Mouse (Mus musculus): ENCODE measurements around the gene Gimap1.

DNA sequence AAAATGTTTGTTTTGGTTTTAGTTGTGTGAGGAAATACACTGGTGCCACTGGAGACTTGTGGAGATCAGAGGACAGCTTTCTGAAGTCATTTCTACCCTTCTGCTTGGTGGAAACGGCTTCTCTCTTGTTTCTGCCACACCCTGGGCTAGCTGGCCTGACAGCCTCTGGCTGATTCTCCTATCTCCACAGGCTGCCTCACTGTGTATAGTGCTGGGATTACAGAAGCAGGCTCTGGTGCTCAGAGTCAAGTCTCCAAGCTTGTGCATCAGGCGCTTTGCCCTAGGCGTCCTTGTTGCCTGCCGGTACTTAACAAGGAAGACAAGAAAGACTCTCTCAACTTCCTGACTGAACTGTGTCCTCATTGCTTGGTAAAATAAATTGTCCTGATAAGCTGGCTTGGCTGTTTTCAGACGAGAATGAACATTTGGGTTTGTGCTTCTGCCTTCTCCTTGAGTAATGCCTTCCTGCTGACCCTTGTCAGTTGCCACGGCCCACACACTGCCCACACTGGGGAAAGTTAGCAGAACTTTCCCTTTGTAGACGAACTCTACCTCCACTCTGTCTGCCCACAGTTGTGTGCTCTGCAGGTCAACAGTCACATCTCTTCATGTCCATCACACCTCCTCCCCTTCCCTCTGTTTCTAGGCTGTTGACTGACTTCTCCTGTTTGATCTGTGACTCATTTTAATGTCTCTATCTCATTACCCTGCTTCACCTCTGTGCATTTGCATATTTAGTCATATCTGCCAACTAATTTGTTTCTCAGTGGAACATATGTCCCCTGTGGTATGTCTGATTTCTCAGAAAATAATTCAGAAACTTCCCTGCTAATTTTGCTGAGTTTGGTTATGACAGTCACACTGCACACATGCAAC lies 8.5 kb downstream of the Gimap1 start:
- no peak for TF ChIP-seq USF2 (IDR thresholded peaks at IDR 0.05; ENCODE audit: borderline replicate concordance in 1 of 2, insufficient read depth in 1 of 2, low read depth in 1 of 2, low read length in 2 of 2)
- TF ChIP-seq EP300 (IDR thresholded peaks at IDR 0.05; ENCODE audit: low read depth in 1 of 2, low read length in 2 of 2) = no peak
- no peak for TF ChIP-seq CTCF (IDR thresholded peaks at IDR 0.05 in 2 of 3, conservative IDR thresholded peaks at IDR 0.05 in 1 of 3; ENCODE audit: control insufficient read depth in 1 of 3, insufficient read depth in 1 of 3, low read depth in 2 of 3, low read length in 3 of 3, poor library complexity in 1 of 3, severe bottlenecking in 1 of 3)
- no peak for TF ChIP-seq E2F4 (IDR thresholded peaks at IDR 0.05; ENCODE audit: borderline replicate concordance, low read depth, low read length)
- no peak for TF ChIP-seq RAD21 (IDR thresholded peaks at IDR 0.05; ENCODE audit: low read depth, low read length)
- TF ChIP-seq POLR2A (IDR thresholded peaks at IDR 0.05; ENCODE audit: control insufficient read depth in 1 of 2, insufficient read depth in 1 of 2, low read depth in 1 of 2, low read length in 2 of 2, poor library complexity in 1 of 2) = no peak
- TF ChIP-seq RCOR1 (IDR thresholded peaks at IDR 0.05; ENCODE audit: low read depth, low read length) = no peak
- TF ChIP-seq NELFE (IDR thresholded peaks at IDR 0.05; ENCODE audit: low read depth, low read length) = no peak
